Mouse (Mus musculus) left cerebral cortex, postnatal 10 days (tissue): ENCODE results near the gene Bhmt2. TPM values are rescaled to one million over a fixed set of nuclear protein-coding genes. Genes with fewer than 3 reads are reported as not detected.

Source experiments
- total RNA-seq, 2 experiments: library from RNA; stranded (reverse); gene quantifications; 2 replicates each; pipeline ENCODE4 v1.2.3; 2021

The Bhmt2 gene
- total RNA-seq, 2 experiments from 2014 or later: 0.66 to 0.69 TPM

Other genes starting within 250 kb of the Bhmt2 start
- gene Jmy, start 174.5 kb downstream of the Bhmt2 start, total RNA-seq: 10 to 100 TPM; 37.8 to 40.7 TPM
- gene Bhmt, start 36.3 kb downstream of the Bhmt2 start, total RNA-seq: not detected
- 1 to 10 TPM; 2.6 to 3.1 TPM for gene Dmgdh, start 131 bp upstream of the Bhmt2 start, total RNA-seq
- gene Arsb, start 97.3 kb upstream of the Bhmt2 start, total RNA-seq: 10 to 100 TPM; 76.5 to 81.2 TPM